Mouse (Mus musculus): ENCODE results near the gene Cntnap4.
A peak's percentile ranks its signal among the peaks of the same experiment; 100 is the strongest.
"Not testable (repeated sequence)": the region's sequence is repeated elsewhere in the genome, so short reads cannot be mapped to it uniquely, and the experiment has no call there.

Cntnap4 gene

DNA sequence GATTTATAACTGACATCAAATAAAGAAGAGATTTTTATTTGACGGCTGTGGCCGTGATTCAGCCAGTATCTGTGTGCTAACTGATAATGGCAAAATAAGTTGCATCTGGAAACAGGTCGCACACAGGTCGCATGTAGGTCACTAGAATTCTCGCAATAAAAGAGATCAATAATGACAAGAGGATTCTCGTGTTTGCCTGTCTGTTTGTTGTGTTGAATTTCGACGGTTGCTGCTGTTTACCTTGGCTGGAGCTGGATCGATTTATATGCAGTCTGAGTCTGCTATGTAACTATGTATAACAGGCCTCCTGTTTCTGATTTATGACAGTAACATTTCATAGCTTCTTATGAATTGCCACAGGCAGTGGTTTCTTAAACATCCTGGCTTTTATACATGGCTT lies 155.1 kb downstream of the Cntnap4 start:
- DNase-seq (ENCODE audit: low read depth, low spot score): no peak

DNA sequence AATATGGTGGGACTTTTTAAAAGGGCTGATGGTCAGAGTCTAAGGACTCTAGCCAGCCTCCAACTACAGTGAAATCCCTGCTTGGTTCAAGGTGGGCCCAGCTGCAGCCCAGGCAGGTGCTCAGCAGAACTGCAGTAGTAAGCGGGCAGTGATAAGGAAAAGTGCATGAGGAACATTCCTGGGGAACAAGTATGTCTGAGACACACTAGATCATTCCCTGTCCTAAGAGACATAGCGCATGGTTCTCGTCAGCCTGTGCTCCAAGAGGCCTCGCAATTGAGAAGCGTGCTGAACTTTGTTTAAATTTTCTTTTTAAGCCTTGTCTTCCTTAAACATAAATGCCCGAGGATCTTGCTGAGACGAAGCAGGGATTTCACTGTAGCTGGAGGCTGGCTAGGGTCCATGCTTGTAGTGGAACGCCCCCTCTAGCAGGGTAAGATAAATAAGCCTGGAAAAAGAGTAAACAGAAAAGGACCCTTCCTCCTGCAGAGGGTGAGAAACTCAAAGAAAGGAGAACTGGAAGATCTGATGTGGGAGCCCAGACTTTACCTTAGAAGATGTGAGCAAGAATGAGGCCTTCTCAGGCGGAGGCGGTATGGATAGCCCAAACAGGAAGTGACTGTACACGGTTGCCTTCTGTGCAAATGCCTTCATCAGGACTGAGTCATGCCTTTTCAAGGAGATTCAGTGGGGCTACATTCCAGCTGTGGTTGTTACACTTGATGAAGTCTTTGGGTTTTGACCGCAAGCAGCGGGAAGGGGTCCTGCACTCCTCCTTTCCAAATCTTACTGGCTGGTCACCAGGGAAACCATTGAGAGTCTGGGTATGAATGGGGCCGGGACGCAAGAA lies 161.0 kb downstream of the Cntnap4 start:
- no peak for DNase-seq (ENCODE audit: low read depth, low spot score)

DNA sequence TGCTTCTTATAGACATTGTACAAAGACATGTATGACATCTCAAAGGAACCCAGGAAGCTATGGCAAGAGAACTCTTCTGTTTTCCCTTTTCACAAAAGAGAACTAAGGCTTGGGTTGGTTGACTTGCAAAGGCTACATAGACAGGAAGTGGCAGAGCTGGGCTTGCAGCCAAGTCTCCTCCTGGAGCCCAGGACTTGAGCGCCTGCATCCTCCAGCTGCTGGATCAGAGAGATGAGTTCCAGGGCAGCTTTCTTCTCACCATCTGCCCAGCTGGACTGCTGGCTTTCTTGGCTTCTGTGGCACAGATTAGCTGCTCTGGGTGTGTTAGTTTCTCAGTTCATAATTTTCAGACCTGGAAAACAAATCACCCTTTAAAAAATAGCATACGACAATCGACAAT lies 165.7 kb downstream of the Cntnap4 start:
- DNase-seq (ENCODE audit: low read depth, low spot score): no peak

DNA sequence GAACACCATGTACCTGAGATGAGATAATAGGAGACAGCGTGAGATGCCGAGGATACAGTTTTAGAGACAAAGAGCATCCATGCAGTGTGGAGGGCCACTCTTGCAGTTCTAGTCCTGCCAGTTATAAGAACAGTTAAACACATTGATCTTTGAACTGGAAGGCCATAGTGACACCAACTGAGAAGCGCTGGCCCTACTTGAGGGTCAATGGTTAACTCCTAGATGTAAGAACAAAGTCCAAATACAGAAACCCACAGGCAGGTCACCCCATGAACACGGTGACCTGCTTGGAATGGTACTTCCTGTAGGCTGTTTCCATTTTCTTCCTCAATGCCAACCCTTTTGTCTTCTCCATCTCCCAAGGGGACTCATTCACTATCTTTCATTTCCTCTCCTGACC lies 173.5 kb downstream of the Cntnap4 start:
- no peak for DNase-seq (ENCODE audit: low read depth, low spot score)

DNA sequence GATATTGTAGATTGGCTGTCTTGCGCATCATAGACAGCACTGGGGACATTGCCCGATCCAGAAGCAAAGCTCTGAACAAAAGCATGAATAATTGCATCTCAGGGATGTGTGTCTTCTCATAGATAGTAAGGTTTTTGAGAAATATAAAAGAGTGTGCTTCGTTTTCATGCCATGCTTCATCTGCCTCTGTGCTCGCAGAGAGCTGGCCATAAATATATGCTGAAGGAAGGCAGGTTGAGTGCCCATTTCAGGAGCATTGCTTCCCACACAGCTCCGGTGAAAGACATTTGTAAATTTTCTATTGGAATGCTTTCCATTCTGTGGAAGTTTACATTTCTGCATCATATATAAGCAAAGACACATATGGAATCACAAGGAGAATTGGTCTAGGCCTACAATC lies 177.5 kb downstream of the Cntnap4 start:
- no peak for DNase-seq (ENCODE audit: low read depth, low spot score)

DNA sequence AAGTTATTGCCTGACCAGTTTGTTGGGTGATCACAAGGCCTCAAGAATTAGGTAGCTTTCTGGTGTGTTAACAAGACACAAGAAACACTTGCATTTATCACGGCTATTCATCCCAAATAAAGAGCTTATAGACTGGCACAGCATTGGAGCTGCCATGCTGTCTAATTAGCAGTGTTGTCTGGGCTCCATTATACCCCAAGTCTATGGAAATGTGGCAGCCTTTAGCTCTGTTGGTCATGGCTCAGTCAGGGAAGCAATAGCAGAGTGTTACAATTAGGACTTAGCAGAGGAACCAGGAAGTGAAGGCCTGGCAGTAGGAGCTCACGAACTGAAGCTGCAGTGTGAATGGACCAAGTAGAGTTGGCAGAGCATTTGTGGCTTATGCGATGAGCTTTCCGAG lies 185.3 kb downstream of the Cntnap4 start:
- DNase-seq (ENCODE audit: low read depth, low spot score): no peak

DNA sequence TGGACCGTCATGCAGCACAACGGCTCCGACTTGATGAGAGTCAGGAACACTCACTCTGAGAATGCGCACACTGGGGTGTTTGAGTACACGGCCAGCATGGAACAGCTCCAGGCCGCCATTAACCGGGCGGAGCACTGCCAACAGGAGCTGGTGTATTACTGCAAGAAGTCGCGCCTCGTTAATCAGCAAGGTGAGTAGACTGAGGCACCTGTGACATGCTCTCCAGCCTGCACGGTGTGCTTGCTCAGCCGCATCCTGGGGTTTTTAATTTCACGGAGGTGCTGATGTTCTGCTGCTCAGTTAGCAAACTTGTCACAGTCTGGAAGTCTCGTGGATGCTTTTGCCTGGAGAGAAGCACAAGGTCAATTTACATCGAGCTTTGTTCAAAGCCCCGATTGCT lies 233.2 kb downstream of the Cntnap4 start:
- DNase-seq (ENCODE audit: low read depth, low spot score): no peak

DNA sequence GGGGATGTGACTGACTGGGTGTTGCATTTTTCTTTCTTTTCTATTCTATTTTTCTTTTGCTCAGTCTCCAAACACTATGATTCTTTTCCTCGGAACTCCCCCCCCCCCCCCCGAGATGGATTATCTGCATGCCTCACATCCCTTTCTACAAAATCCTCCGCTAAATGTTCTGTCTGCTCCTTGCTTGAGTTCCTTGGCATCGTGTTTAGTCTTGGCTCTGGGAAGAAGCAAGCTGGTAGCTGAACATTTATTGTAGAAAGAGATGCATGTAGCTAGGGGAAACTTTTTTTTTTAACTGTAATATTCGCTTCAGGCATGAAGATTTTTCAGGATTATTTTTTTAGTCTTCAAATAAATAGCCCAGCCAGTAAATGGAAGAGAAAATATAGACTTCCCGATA lies 239.5 kb downstream of the Cntnap4 start:
- DNase-seq (ENCODE audit: low read depth, low spot score): no peak

DNA sequence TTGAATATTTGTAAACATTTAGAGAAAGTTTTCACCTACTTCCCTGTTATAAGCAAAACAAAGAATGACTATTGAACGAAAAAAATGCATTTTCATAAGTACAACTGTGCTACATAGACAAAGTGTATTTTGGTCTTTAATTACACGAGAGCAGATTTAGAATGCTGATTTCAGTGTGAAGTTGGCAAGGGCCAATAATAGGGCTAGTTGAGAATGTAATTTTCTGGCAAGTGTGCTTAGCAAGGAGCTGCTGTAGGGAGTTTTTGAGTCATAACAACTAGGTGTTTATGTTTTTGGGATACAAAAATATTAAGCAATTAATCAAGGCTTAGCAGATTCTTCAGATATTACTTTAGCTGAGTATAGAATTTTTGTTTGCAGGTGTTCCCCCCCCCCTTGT lies 271.2 kb downstream of the Cntnap4 start:
- no peak for DNase-seq (ENCODE audit: low read depth, low spot score)

DNA sequence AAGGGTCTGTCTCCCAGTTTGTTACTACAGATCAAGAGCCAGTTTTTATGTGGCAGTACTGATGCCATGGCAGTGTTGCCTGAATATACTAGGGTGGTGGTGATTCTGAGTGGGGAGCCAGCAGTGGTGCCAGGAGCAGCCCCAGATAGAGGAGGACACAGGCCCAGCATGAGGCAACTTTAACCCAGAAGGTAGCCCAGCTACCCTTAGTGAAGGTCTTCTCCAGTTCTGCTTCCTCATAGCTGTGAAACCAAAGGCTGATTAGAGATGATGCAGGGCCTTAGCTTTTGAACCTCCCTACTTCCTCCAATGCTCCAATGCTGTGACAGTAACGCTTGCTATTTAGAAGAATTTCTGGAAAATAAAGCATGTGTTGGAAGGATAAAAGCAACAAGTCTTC lies 279.7 kb downstream of the Cntnap4 start:
- not testable (repeated sequence) for DNase-seq (ENCODE audit: low read depth, low spot score)

DNA sequence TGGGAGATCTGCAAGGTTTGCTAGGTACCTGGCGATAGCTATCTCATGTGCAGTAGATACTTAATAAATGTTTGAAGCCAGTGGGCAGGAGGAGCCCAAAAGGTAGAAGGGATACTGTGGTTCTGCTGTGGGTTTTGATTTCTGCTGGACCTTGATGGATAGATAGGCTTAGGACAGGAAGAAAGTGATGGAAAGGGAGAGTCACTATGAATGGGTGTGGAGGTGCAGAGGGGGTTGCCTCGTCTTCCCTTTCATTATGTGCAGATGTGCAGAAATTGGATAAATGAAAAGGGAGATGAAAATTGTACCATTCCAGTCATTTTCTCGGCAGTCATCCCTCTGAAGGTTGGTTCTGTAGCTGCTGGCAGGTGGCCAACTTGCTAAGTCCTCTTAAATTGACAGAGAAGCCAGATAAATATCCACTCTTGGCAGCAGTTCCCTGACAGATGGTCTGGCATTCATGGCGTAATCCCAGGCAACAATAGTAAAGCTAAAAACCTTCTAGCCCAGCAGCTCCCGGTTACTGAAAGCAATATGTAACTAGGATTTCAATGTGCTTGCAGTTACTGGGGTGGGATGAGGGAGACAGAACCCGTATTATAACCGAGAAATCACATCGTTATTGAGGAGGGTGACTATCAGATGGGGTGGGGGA lies 336.7 kb downstream of the Cntnap4 start:
- peak; percentile 24 for DNase-seq (ENCODE audit: low read depth, low spot score)

DNA sequence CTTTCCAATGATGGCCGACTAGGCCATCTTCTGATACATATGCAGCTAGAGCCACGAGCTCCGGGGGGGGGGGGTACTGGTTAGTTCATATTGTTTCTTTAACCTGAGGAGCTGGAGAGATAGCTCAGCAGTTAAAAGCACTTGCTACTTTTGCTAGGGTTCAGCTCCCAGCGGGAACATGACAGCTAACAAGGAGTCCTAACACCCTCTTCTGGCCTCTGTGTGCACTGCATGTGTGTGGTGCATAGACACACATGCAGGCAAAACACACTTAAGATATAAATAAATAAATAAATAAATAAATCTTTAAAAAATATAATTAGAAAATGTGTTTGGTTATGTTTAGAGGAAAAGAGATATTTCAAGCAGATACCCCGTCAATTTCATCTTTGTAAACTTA lies 339.7 kb downstream of the Cntnap4 start:
- DNase-seq (ENCODE audit: low read depth, low spot score): no peak

DNA sequence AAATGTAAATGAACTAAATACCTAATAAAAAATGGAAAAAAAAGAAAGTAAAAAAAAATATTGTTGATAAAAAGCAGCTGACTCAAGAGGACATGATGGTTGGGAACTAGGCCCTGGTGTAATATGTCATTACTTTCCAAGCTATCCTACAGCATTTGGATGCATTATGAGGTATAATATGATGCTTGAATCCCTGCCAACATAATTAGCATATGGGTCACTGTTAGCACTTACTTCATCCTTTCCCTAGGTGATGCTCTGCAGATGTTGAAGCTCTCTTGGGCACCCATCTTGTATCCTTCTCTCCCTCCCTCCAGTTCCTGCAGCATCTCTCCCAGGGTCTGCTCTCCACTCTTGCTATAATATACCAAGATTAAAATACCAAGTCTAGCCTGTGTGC lies 341.6 kb downstream of the Cntnap4 start:
- no peak for DNase-seq (ENCODE audit: low read depth, low spot score)

DNA sequence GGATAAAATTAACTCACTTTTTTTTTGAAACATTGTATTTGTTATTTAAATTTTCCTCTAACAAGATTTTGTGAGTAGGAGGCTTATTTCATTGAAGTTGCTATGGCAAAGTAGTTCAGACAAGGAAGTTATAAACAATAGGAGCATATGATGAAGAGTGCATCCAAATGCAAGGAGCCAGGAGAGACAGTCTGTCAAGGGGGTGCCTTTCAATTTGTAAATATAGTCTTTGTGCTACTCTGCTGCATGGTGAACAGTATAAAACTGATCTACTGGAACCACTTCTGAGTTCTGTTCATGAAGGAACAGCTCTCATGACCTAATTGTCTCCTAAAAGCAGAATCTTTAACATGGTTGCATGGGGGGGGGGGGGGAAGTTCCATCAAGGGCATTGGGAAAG lies 352.3 kb downstream of the Cntnap4 start:
- no peak for DNase-seq (ENCODE audit: low read depth, low spot score)

DNA sequence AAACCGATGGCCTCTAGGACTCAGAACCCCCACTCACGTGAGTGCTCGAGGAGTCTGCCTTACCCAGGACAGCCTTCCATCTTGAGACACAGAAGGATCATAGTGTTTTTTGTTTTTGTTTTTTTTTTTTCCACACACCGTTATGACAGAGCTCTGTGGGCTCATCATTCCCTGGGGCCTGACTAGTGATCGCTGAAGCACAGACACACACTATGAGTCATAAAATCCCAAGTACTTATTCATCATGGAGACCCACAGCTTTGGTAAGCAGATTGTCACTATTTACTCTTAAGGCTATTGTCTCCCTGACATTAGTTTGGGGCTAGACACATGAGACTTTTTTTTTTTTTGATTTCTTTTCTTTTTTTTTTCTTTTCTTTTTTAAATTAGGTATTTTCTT lies 352.9 kb downstream of the Cntnap4 start:
- DNase-seq (ENCODE audit: low read depth, low spot score): no peak

All from embryo, embryonic 11.5 days (tissue).